In the genomic region with DNA sequence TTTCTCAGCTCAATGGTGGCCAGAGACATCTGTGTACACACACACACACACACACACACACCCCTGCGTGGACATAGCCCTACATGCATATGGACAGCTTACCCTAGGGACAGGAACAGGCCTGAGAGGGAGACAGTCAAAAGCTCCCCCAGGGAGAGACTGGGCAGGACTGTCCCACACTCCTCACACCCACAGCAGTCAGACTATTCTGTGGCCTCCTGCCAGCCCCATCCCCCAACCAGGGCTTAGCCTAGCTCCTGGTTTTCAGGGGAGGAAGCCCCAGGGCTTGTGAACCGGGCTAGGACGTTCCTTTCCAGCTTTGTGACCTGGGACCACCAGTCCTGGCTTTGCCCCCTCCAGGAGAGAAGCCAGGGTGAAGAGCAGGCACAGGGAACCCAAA, we compare ENCODE assay signal across 9 mouse cellular contexts. TPM values are rescaled to one million over a fixed set of nuclear protein-coding genes. Genes with fewer than 3 reads are reported as not detected.
A peak's percentile ranks its signal among the peaks of the same experiment; 100 is the strongest.
DNase-seq lines count a peak whose midpoint lies in the region; ATAC-seq and TF ChIP-seq lines count a peak whose summit lies in the region.
"Had no signal": no experiment of that assay in that cellular context is flagged by ENCODE, and none has a peak within 500 bp of the region (broad histone marks: within the 10 kb centered on the region; RNA-seq: fewer than 3 reads in every experiment).

No protein-coding gene starts in this region.

- intact Hi-C loops in left cerebral cortex, postnatal 4 days (cut with DNase I): no loop called here
- intact Hi-C loops in left cerebral cortex, postnatal 25 days (cut with DNase I): no loop called here

- H3K36me3 ChIP-seq in forebrain, embryonic 15.5 days: no peaks in the 10 kb centered on the region
- no peaks in the 10 kb centered on the region for H3K36me3 ChIP-seq in hindbrain, embryonic 16.5 days (ENCODE audit: control insufficient read depth, insufficient read depth, low read length)
- no peaks in the 10 kb centered on the region for H3K36me3 ChIP-seq in midbrain, postnatal 0 days (ENCODE audit: insufficient read depth, low read length)

- no peaks in the 10 kb centered on the region for H3K27me3 ChIP-seq in forebrain, embryonic 15.5 days
- no peaks in the 10 kb centered on the region for H3K27me3 ChIP-seq in hindbrain, embryonic 16.5 days (replicated peaks; ENCODE audit: control insufficient read depth, insufficient read depth, low read length)
- no peaks in the 10 kb centered on the region for H3K27me3 ChIP-seq in midbrain, postnatal 0 days (ENCODE audit: insufficient read depth, low read length)
- no peaks in the 10 kb centered on the region for H3K27me3 ChIP-seq in cerebellum, adult 2 months (ENCODE audit: control insufficient read depth, insufficient read depth, low read length)

- no peak overlapping the region for H3K4me3 ChIP-seq in forebrain, embryonic 15.5 days
- H3K4me3 ChIP-seq in hindbrain, embryonic 16.5 days (ENCODE audit: low read length): no peak overlapping the region
- no peak overlapping the region for H3K4me3 ChIP-seq in midbrain, postnatal 0 days (ENCODE audit: low read depth, low read length)
- H3K4me3 ChIP-seq in cerebellum, adult 2 months (replicated peaks; ENCODE audit: insufficient read depth, low read depth, low read length): no peak overlapping the region

- H3K9ac ChIP-seq in forebrain, embryonic 15.5 days (replicated peaks): no peak overlapping the region
- no peak overlapping the region for H3K9ac ChIP-seq in hindbrain, embryonic 16.5 days (ENCODE audit: low read depth, low read length)
- no peak overlapping the region for H3K9ac ChIP-seq in midbrain, postnatal 0 days (replicated peaks; ENCODE audit: low read length, poor library complexity, severe bottlenecking)

- no peaks in the 10 kb centered on the region for H3K9me3 ChIP-seq in forebrain, embryonic 15.5 days
- H3K9me3 ChIP-seq in hindbrain, embryonic 16.5 days (ENCODE audit: control insufficient read depth, low read length): no peaks in the 10 kb centered on the region
- no peaks in the 10 kb centered on the region for H3K9me3 ChIP-seq in midbrain, postnatal 0 days (ENCODE audit: low read length)

- no peak for TF ChIP-seq CTCF in midbrain, postnatal 0 days (IDR thresholded peaks at IDR 0.05)
- TF ChIP-seq CTCF in cerebellum, adult 2 months (IDR thresholded peaks at IDR 0.05; ENCODE audit: borderline replicate concordance, insufficient read depth, low read depth, low read length): no peak

- 22% methylated on average over 3 of the region's 3 CpGs for WGBS in forebrain, embryonic 15.5 days
- WGBS in hindbrain, embryonic 16.5 days: 6% methylated on average over 3 of the region's 3 CpGs
- 18% methylated on average over 3 of the region's 3 CpGs for WGBS in midbrain, postnatal 0 days
- 47% methylated on average over 3 of the region's 3 CpGs for WGBS in cerebellum, adult 2 months

- no peak overlapping the region for H3K27ac ChIP-seq in forebrain, embryonic 15.5 days (replicated peaks)
- H3K27ac ChIP-seq in hindbrain, embryonic 16.5 days (ENCODE audit: low read depth, low read length): no peak overlapping the region
- no peak overlapping the region for H3K27ac ChIP-seq in midbrain, postnatal 0 days (ENCODE audit: low read depth, low read length)
- H3K27ac ChIP-seq in cerebellum, adult 2 months (ENCODE audit: insufficient read depth, low read length): no peak overlapping the region

- H3K4me1 ChIP-seq in forebrain, embryonic 15.5 days: peaks cover 60% of the 10 kb centered on the region
- peaks cover 49% of the 10 kb centered on the region for H3K4me1 ChIP-seq in hindbrain, embryonic 16.5 days (ENCODE audit: control insufficient read depth, insufficient read depth, low read depth, low read length)
- H3K4me1 ChIP-seq in midbrain, postnatal 0 days (ENCODE audit: insufficient read depth, low read length): peaks cover 24% of the 10 kb centered on the region
- H3K4me1 ChIP-seq in cerebellum, adult 2 months (ENCODE audit: control insufficient read depth, insufficient read depth, low read length): no peaks in the 10 kb centered on the region

- no peak for TF ChIP-seq POLR2A in cerebellum, adult 2 months (IDR thresholded peaks at IDR 0.05; ENCODE audit: borderline replicate concordance, insufficient read depth, low read length)

- peak; percentile 65 for DNase-seq in left cerebral cortex, postnatal 4 days
- DNase-seq in left cerebral cortex, postnatal 25 days (ENCODE audit: low spot score in 2 of 2): no peak
- DNase-seq in midbrain, postnatal 0 days (ENCODE audit: low spot score): no peak
- DNase-seq in frontal cortex, postnatal 14 days (ENCODE audit: low spot score in 2 of 2): no peak
- no peak for DNase-seq in cerebellum, adult 2 months
- DNase-seq: cerebellum, postnatal 25 days; kidney, adult 18-20 months had no signal

- peak; percentile 21; the same call in 1 of the 2 replicates for ATAC-seq in forebrain, embryonic 15.5 days (replicated peaks)
- ATAC-seq in hindbrain, embryonic 16.5 days: peak; percentile 3; the same call in 1 of the 2 replicates
- 0 out of 2 replicates have a peak, but pooled peaks have one; percentile 31 for ATAC-seq in midbrain, postnatal 0 days (ENCODE audit: low FRiP score)

- H3K4me2 ChIP-seq in forebrain, embryonic 15.5 days (replicated peaks): no peak overlapping the region
- no peak overlapping the region for H3K4me2 ChIP-seq in hindbrain, embryonic 16.5 days (ENCODE audit: low read length)
- H3K4me2 ChIP-seq in midbrain, postnatal 0 days (ENCODE audit: low read depth, low read length, poor library complexity, severe bottlenecking): no peak overlapping the region

RNA-seq across cellular contexts. Expression of gene Cacna1h, which starts 17.4 kb away (rescaled TPM):
- 100 to 1,000 TPM in 1 of 2 experiments, 10 to 100 TPM in 1; 96.9 to 103 TPM for total RNA-seq in left cerebral cortex, postnatal 4 days (2021)
- total RNA-seq in left cerebral cortex, postnatal 25 days (2021): 10 to 100 TPM; 39.0 to 39.5 TPM
- polyA plus RNA-seq in forebrain, embryonic 15.5 days (2015; fragmentation: Nextera tagmentation; extraction: Ambion mirVana): 13.8 and 15.8 TPM in 2 replicates
- polyA plus RNA-seq in hindbrain, embryonic 16.5 days (2015; fragmentation: Nextera tagmentation; extraction: Ambion mirVana): 5.9 and 6.2 TPM in 2 replicates
- total RNA-seq in midbrain, postnatal 0 days (2014; rRNA removed): 117 and 164 TPM in 2 replicates
- polyA plus RNA-seq in midbrain, postnatal 0 days (2015; fragmentation: Nextera tagmentation; extraction: Ambion mirVana): 7.6 and 9.5 TPM in 2 replicates
- polyA plus RNA-seq in cerebellum, adult 2 months (2012; rRNA removed): 10.8 and 12.4 TPM in 2 replicates

RNA-seq across cellular contexts. Expression of gene Tekt4, which starts 38.2 kb away (rescaled TPM):
- 1 to 10 TPM in 1 of 2 experiments, under 1 TPM in 1; 0.70 to 1.6 TPM for total RNA-seq in left cerebral cortex, postnatal 4 days (2021)
- total RNA-seq in left cerebral cortex, postnatal 25 days (2021): 1 to 10 TPM; 1.9 to 2.9 TPM
- polyA plus RNA-seq in forebrain, embryonic 15.5 days (2015; fragmentation: Nextera tagmentation; extraction: Ambion mirVana): 1.00 and 1.9 TPM in 2 replicates
- 1.4 and 1.9 TPM in 2 replicates for polyA plus RNA-seq in hindbrain, embryonic 16.5 days (2015; fragmentation: Nextera tagmentation; extraction: Ambion mirVana)
- 1.9 and 5.2 TPM in 2 replicates for total RNA-seq in midbrain, postnatal 0 days (2014; rRNA removed)
- 2.1 and 2.3 TPM in 2 replicates for polyA plus RNA-seq in midbrain, postnatal 0 days (2015; fragmentation: Nextera tagmentation; extraction: Ambion mirVana)
- 1.1 and 1.3 TPM in 2 replicates for polyA plus RNA-seq in cerebellum, adult 2 months (2012; rRNA removed)

RNA-seq across cellular contexts. Expression of gene Tpsg1, which starts 47.1 kb away (rescaled TPM):
- total RNA-seq in left cerebral cortex, postnatal 4 days (2021): not detected
- not detected for total RNA-seq in left cerebral cortex, postnatal 25 days (2021)
- 0.77 and 0.94 TPM in 2 replicates for polyA plus RNA-seq in forebrain, embryonic 15.5 days (2015; fragmentation: Nextera tagmentation; extraction: Ambion mirVana)
- polyA plus RNA-seq in hindbrain, embryonic 16.5 days (2015; fragmentation: Nextera tagmentation; extraction: Ambion mirVana): 0.43 and 0.55 TPM in 2 replicates
- not detected in 2 replicates for total RNA-seq in midbrain, postnatal 0 days (2014; rRNA removed)
- 1.0 and 1.2 TPM in 2 replicates for polyA plus RNA-seq in midbrain, postnatal 0 days (2015; fragmentation: Nextera tagmentation; extraction: Ambion mirVana)
- polyA plus RNA-seq in cerebellum, adult 2 months (2012; rRNA removed): not detected in 2 replicates

RNA-seq across cellular contexts. Expression of gene Tpsb2, which starts 50.1 kb away (rescaled TPM):
- 10 to 100 TPM in 1 of 2 experiments, 1 to 10 TPM in 1; 8.1 to 16.4 TPM for total RNA-seq in left cerebral cortex, postnatal 4 days (2021)
- total RNA-seq in left cerebral cortex, postnatal 25 days (2021): not detected
- not detected in 2 replicates for polyA plus RNA-seq in forebrain, embryonic 15.5 days (2015; fragmentation: Nextera tagmentation; extraction: Ambion mirVana)
- 0.19 and 2.1 TPM in 2 replicates for polyA plus RNA-seq in hindbrain, embryonic 16.5 days (2015; fragmentation: Nextera tagmentation; extraction: Ambion mirVana)
- total RNA-seq in midbrain, postnatal 0 days (2014; rRNA removed): 0.28 and 1.8 TPM in 2 replicates
- polyA plus RNA-seq in midbrain, postnatal 0 days (2015; fragmentation: Nextera tagmentation; extraction: Ambion mirVana): 0.60 and 1.0 TPM in 2 replicates
- polyA plus RNA-seq in cerebellum, adult 2 months (2012; rRNA removed): 0.16 TPM in 1 of 2 replicates, not detected in the other
